Mouse (Mus musculus) neural tube, embryonic 12.5 days (tissue): ENCODE results near the gene Ttpal. TPM values are rescaled to one million over a fixed set of nuclear protein-coding genes. Genes with fewer than 3 reads are reported as not detected.
"Not testable (repeated sequence)": the region's sequence is repeated elsewhere in the genome, so short reads cannot be mapped to it uniquely, and the experiment has no call there.

Experiments used
- ATAC-seq: fragments of 200-750 bp; cut with Nextera tagmentation; 2 replicates; pipeline ENCODE4 v1.8.0; 2017; ENCODE audit warnings: low read depth, mild to moderate bottlenecking, moderate TSS enrichment, moderate library complexity; ENCODE audit not compliant: low FRiP score
- H3K27ac ChIP-seq: fragments of 300-500 bp; sonication (generic); 2 replicates; pipeline ENCODE4 v1.5.1; 2016
- H3K27me3 ChIP-seq: fragments of 300-500 bp; sonication (generic); replicated peaks from 2 replicates; pipeline ENCODE4 v1.6.1; 2016; ENCODE audit warnings: mild to moderate bottlenecking
- H3K36me3 ChIP-seq: fragments of 300-500 bp; sonication (generic); 2 replicates; pipeline ENCODE4 v1.6.1; 2016; ENCODE audit warnings: mild to moderate bottlenecking
- H3K4me1 ChIP-seq: fragments of 300-500 bp; sonication (generic); 2 replicates; pipeline ENCODE4 v1.6.1; 2016
- H3K4me2 ChIP-seq: fragments of 300-500 bp; sonication (generic); replicated peaks from 2 replicates; pipeline ENCODE4 v1.6.1; 2016; ENCODE audit warnings: mild to moderate bottlenecking
- H3K4me3 ChIP-seq: fragments of 300-500 bp; sonication (generic); 2 replicates; pipeline ENCODE4 v1.5.1; 2016
- H3K9ac ChIP-seq: fragments of 300-500 bp; sonication (generic); 2 replicates; pipeline ENCODE4 v1.6.1; 2016; ENCODE audit warnings: mild to moderate bottlenecking
- H3K9me3 ChIP-seq: fragments of 300-500 bp; sonication (generic); 2 replicates; pipeline ENCODE4 v1.6.1; 2016; ENCODE audit warnings: mild to moderate bottlenecking
- WGBS: fragments of 180-500 bp; shearing (Covaris S2); methylation state at CpG from one replicate; pipeline ENCODE4 v1.1.7; 2016; 5-methylcytosine and 5-hydroxymethylcytosine counted together
- polyA plus RNA-seq: library from polyadenylated mRNA; unstranded; fragments of >200 nt; fragmentation: Nextera tagmentation; extraction: Ambion mirVana; gene quantifications from 2 replicates; pipeline ENCODE4 v1.2.1, GENCODE M21; 2016

Gene Ttpal
- polyA plus RNA-seq, 1 experiment from 2014 or later = 52.5 TPM

GRCm38 (mm10) chr2:163615906-163616651, 14.0 kb downstream of the Ttpal start:
- H3K36me3 ChIP-seq = peaks cover 86% of the 10 kb centered on the region

GRCm38 (mm10) chr2:163616652-163617227, 14.6 kb downstream of the Ttpal start:
- H3K36me3 ChIP-seq = peaks cover 89% of the 10 kb centered on the region
- no peak overlapping the region for H3K27ac ChIP-seq
- 84% methylated on average over 3 of the region's 3 CpGs for WGBS
- H3K4me1 ChIP-seq = no peaks in the 10 kb centered on the region
- H3K4me2 ChIP-seq = no peak overlapping the region
- no peaks in the 10 kb centered on the region for H3K9me3 ChIP-seq
- H3K9ac ChIP-seq = no peak overlapping the region
- H3K4me3 ChIP-seq = no peak overlapping the region
- ATAC-seq = no peak
- no peaks in the 10 kb centered on the region for H3K27me3 ChIP-seq

More at GRCm38 (mm10) chr2:163615906-163616651, 14.0 kb downstream of the Ttpal start:
- ATAC-seq = no peak
- Histone ChIP-seq H3K27me3 (no peaks in the 10 kb centered on the region), H3K4me3 (no peak overlapping the region), H3K4me2 (no peak overlapping the region), H3K4me1 (no peaks in the 10 kb centered on the region), H3K9me3 (no peaks in the 10 kb centered on the region), H3K27ac (no peak overlapping the region), H3K9ac (no peak overlapping the region)
- 91% methylated on average over 4 of the region's 4 CpGs for WGBS

- H3K27ac ChIP-seq = no peak overlapping the region
- H3K9me3 ChIP-seq = no peaks in the 10 kb centered on the region
- peaks cover 85% of the 10 kb centered on the region for H3K36me3 ChIP-seq
- WGBS = 83% methylated on average over 3 of the region's 3 CpGs
- no peak overlapping the region for H3K4me3 ChIP-seq
- no peak overlapping the region for H3K4me2 ChIP-seq
- H3K27me3 ChIP-seq = no peaks in the 10 kb centered on the region
- no peak for ATAC-seq
- no peaks in the 10 kb centered on the region for H3K4me1 ChIP-seq
- H3K9ac ChIP-seq = no peak overlapping the region
Observed at GRCm38 (mm10) chr2:163617232-163617863, 15.2 kb downstream of the Ttpal start.

GRCm38 (mm10) chr2:163617874-163618273, 15.8 kb downstream of the Ttpal start:
- 94% methylated on average over 4 of the region's 4 CpGs for WGBS
- Histone ChIP-seq H3K4me2 (no peak overlapping the region), H3K9me3 (no peaks in the 10 kb centered on the region), H3K27ac (no peak overlapping the region), H3K36me3 (peaks cover 86% of the 10 kb centered on the region), H3K4me3 (no peak overlapping the region), H3K27me3 (no peaks in the 10 kb centered on the region), H3K4me1 (no peaks in the 10 kb centered on the region), H3K9ac (no peak overlapping the region)
- ATAC-seq = no peak

GRCm38 (mm10) chr2:163620451-163620850, 18.3 kb downstream of the Ttpal start:
- H3K4me2 ChIP-seq = no peak overlapping the region
- WGBS = 92% methylated on average over 8 of the region's 8 CpGs
- H3K4me3 ChIP-seq = no peak overlapping the region
- ATAC-seq = no peak
- H3K9me3 ChIP-seq = no peaks in the 10 kb centered on the region
- no peak overlapping the region for H3K27ac ChIP-seq
- no peaks in the 10 kb centered on the region for H3K27me3 ChIP-seq
- H3K9ac ChIP-seq = no peak overlapping the region
- H3K4me1 ChIP-seq = no peaks in the 10 kb centered on the region
- peaks cover 79% of the 10 kb centered on the region for H3K36me3 ChIP-seq

- not testable (repeated sequence) for H3K9me3 ChIP-seq, ATAC-seq, H3K9ac ChIP-seq, H3K4me3 ChIP-seq, H3K4me2 ChIP-seq, H3K27me3 ChIP-seq, H3K27ac ChIP-seq, H3K4me1 ChIP-seq
- 96% methylated on average over 3 of the region's 3 CpGs for WGBS
- peaks cover 78% of the 10 kb centered on the region for H3K36me3 ChIP-seq
Observed at GRCm38 (mm10) chr2:163621401-163621800, 19.3 kb downstream of the Ttpal start.

GRCm38 (mm10) chr2:163631223-163631622, 29.1 kb downstream of the Ttpal start:
- H3K9me3 ChIP-seq = no peaks in the 10 kb centered on the region
- H3K36me3 ChIP-seq = peaks cover 76% of the 10 kb centered on the region
- H3K27ac ChIP-seq = no peak overlapping the region
- ATAC-seq = no peak
- H3K27me3 ChIP-seq = no peaks in the 10 kb centered on the region
- H3K9ac ChIP-seq = no peak overlapping the region
- H3K4me2 ChIP-seq = no peak overlapping the region
- 92% methylated on average over 4 of the region's 4 CpGs for WGBS
- no peak overlapping the region for H3K4me3 ChIP-seq
- no peaks in the 10 kb centered on the region for H3K4me1 ChIP-seq

GRCm38 (mm10) chr2:163631715-163632114, 29.6 kb downstream of the Ttpal start:
- Histone ChIP-seq H3K4me1 (no peaks in the 10 kb centered on the region), H3K9ac (no peak overlapping the region), H3K27ac (no peak overlapping the region), H3K36me3 (peaks cover 74% of the 10 kb centered on the region), H3K9me3 (no peaks in the 10 kb centered on the region), H3K27me3 (no peaks in the 10 kb centered on the region), H3K4me3 (no peak overlapping the region), H3K4me2 (no peak overlapping the region)
- WGBS = 96% methylated on average over 2 of the region's 2 CpGs
- no peak for ATAC-seq

- H3K9me3 ChIP-seq = no peaks in the 10 kb centered on the region
- H3K27me3 ChIP-seq = no peaks in the 10 kb centered on the region
- H3K27ac ChIP-seq = no peak overlapping the region
- WGBS = 91% methylated on average over 2 of the region's 2 CpGs
- peaks cover 54% of the 10 kb centered on the region for H3K36me3 ChIP-seq
- H3K9ac ChIP-seq = no peak overlapping the region
- no peak overlapping the region for H3K4me2 ChIP-seq
- H3K4me1 ChIP-seq = peaks cover 3% of the 10 kb centered on the region; the same call in 1 of the 2 replicates
- ATAC-seq = no peak
- H3K4me3 ChIP-seq = no peak overlapping the region
Observed at GRCm38 (mm10) chr2:163634211-163634610, 32.1 kb downstream of the Ttpal start.

GRCm38 (mm10) chr2:163636057-163636456, 33.9 kb downstream of the Ttpal start:
- 93% methylated on average over 2 of the region's 2 CpGs for WGBS
- Histone ChIP-seq H3K9me3 (no peaks in the 10 kb centered on the region), H3K36me3 (peaks cover 38% of the 10 kb centered on the region), H3K27ac (no peak overlapping the region), H3K4me2 (no peak overlapping the region), H3K27me3 (no peaks in the 10 kb centered on the region), H3K4me3 (no peak overlapping the region), H3K9ac (no peak overlapping the region), H3K4me1 (peaks cover 3% of the 10 kb centered on the region; the same call in 1 of the 2 replicates)
- no peak for ATAC-seq

GRCm38 (mm10) chr2:163637655-163638266, 35.6 kb downstream of the Ttpal start:
- Histone ChIP-seq H3K27me3 (no peaks in the 10 kb centered on the region), H3K4me2 (no peak overlapping the region), H3K9me3 (no peaks in the 10 kb centered on the region), H3K4me3 (no peak overlapping the region), H3K4me1 (peaks cover 10% of the 10 kb centered on the region), H3K9ac (no peak overlapping the region), H3K27ac (no peak overlapping the region), H3K36me3 (peaks cover 22% of the 10 kb centered on the region)
- no peak for ATAC-seq
- 52% methylated on average over 5 of the region's 5 CpGs for WGBS

- Histone ChIP-seq H3K36me3 (peaks cover 9% of the 10 kb centered on the region; the same call in 1 of the 2 replicates), H3K4me2 (no peak overlapping the region), H3K9ac (no peak overlapping the region), H3K4me1 (peaks cover 21% of the 10 kb centered on the region), H3K9me3 (no peaks in the 10 kb centered on the region), H3K27ac (no peak overlapping the region), H3K4me3 (no peak overlapping the region), H3K27me3 (no peaks in the 10 kb centered on the region)
- no peak for ATAC-seq
- WGBS = 92% methylated on average over 3 of the region's 3 CpGs
Observed at GRCm38 (mm10) chr2:163640493-163640892, 38.4 kb downstream of the Ttpal start.
